Mouse (Mus musculus): ENCODE data around the gene Mfsd10. TPM values are rescaled to one million over a fixed set of nuclear protein-coding genes. Genes with fewer than 3 reads are reported as not detected.

Mfsd10 gene
- polyA plus RNA-seq (2015; fragmentation: Nextera tagmentation; extraction: Ambion mirVana): 61.3 and 111 TPM in 2 replicates

GRCm38 (mm10) chr5:34636481-34637287 is at the start of gene Mfsd10:
Gene Mfsd10 (minus strand): TSS chr5:34637212.
- H3K9ac ChIP-seq: peak within 1 kb of the TSS; percentile 75
- no peaks in the 10 kb centered on the region for H3K9me3 ChIP-seq (replicated peaks)
- no peaks in the 10 kb centered on the region for H3K27me3 ChIP-seq
- peak within 1 kb of the TSS; percentile 88 for H3K27ac ChIP-seq
- peak; percentile 83 for ATAC-seq (replicated peaks; ENCODE audit: insufficient number of reproducible peaks, insufficient read depth, low FRiP score, low read depth)
- H3K4me1 ChIP-seq (replicated peaks): peaks cover 25% of the 10 kb centered on the region
- H3K4me2 ChIP-seq: peak within 1 kb of the TSS; percentile 93
- peaks cover 74% of the 10 kb centered on the region for H3K36me3 ChIP-seq
- H3K4me3 ChIP-seq: peak within 1 kb of the TSS; percentile 68
- under 1% methylated on average over 48 of the region's 48 CpGs for WGBS

GRCm38 (mm10) chr5:34670280-34670679 is 33.3 kb upstream of the Mfsd10 start:
- Histone ChIP-seq H3K4me3 (no peak overlapping the region), H3K9ac (no peak overlapping the region), H3K4me2 (no peak overlapping the region), H3K9me3 (replicated peaks) (no peaks in the 10 kb centered on the region), H3K4me1 (replicated peaks) (no peaks in the 10 kb centered on the region), H3K27ac (no peak overlapping the region), H3K36me3 (no peaks in the 10 kb centered on the region), H3K27me3 (no peaks in the 10 kb centered on the region)
- WGBS: 83% methylated on average over 4 of the region's 4 CpGs
- no peak for ATAC-seq (replicated peaks; ENCODE audit: insufficient number of reproducible peaks, insufficient read depth, low FRiP score, low read depth)

- ATAC-seq (replicated peaks; ENCODE audit: insufficient number of reproducible peaks, insufficient read depth, low FRiP score, low read depth): no peak
- Histone ChIP-seq H3K4me3 (no peak overlapping the region), H3K36me3 (no peaks in the 10 kb centered on the region), H3K9ac (no peak overlapping the region), H3K27ac (no peak overlapping the region), H3K9me3 (replicated peaks) (no peaks in the 10 kb centered on the region), H3K4me1 (replicated peaks) (no peaks in the 10 kb centered on the region), H3K27me3 (no peaks in the 10 kb centered on the region), H3K4me2 (no peak overlapping the region)
- WGBS: 76% methylated on average over 2 of the region's 2 CpGs
Measured at GRCm38 (mm10) chr5:34669493-34669892, 32.5 kb upstream of the Mfsd10 start.

- no peak overlapping the region for H3K27ac ChIP-seq
- peaks cover under 1% of the 10 kb centered on the region; the same call in 1 of the 2 replicates for H3K36me3 ChIP-seq
- peaks cover 20% of the 10 kb centered on the region for H3K4me1 ChIP-seq (replicated peaks)
- WGBS: 66% methylated on average over 2 of the region's 2 CpGs
- H3K27me3 ChIP-seq: no peaks in the 10 kb centered on the region
- no peak overlapping the region for H3K4me2 ChIP-seq
- no peaks in the 10 kb centered on the region for H3K9me3 ChIP-seq (replicated peaks)
- no peak for ATAC-seq (replicated peaks; ENCODE audit: insufficient number of reproducible peaks, insufficient read depth, low FRiP score, low read depth)
- H3K9ac ChIP-seq: no peak overlapping the region
- no peak overlapping the region for H3K4me3 ChIP-seq
Measured at GRCm38 (mm10) chr5:34663231-34663630, 26.2 kb upstream of the Mfsd10 start.

GRCm38 (mm10) chr5:34661909-34662308 is 24.9 kb upstream of the Mfsd10 start:
- peaks cover 20% of the 10 kb centered on the region for H3K4me1 ChIP-seq (replicated peaks)
- H3K4me3 ChIP-seq: no peak overlapping the region
- no peak for ATAC-seq (replicated peaks; ENCODE audit: insufficient number of reproducible peaks, insufficient read depth, low FRiP score, low read depth)
- no peaks in the 10 kb centered on the region for H3K27me3 ChIP-seq
- H3K9me3 ChIP-seq (replicated peaks): no peaks in the 10 kb centered on the region
- no peak overlapping the region for H3K4me2 ChIP-seq
- H3K9ac ChIP-seq: no peak overlapping the region
- WGBS: 84% methylated on average over 4 of the region's 4 CpGs
- H3K27ac ChIP-seq: no peak overlapping the region
- peaks cover 10% of the 10 kb centered on the region; the same call in 1 of the 2 replicates for H3K36me3 ChIP-seq

- Histone ChIP-seq H3K4me1 (replicated peaks) (peaks cover 20% of the 10 kb centered on the region), H3K27ac (peak overlapping the region; percentile 94), H3K36me3 (peaks cover 19% of the 10 kb centered on the region), H3K9ac (peak overlapping the region; percentile 73), H3K9me3 (replicated peaks) (no peaks in the 10 kb centered on the region), H3K4me3 (peak overlapping the region; percentile 82), H3K27me3 (no peaks in the 10 kb centered on the region), H3K4me2 (peak overlapping the region; percentile 73)
- WGBS: under 1% methylated on average over 57 of the region's 57 CpGs
- ATAC-seq (replicated peaks; ENCODE audit: insufficient number of reproducible peaks, insufficient read depth, low FRiP score, low read depth): no peak
Measured at GRCm38 (mm10) chr5:34660591-34661130, 23.6 kb upstream of the Mfsd10 start.

GRCm38 (mm10) chr5:34659686-34660590 is 22.9 kb upstream of the Mfsd10 start, which contains the start of the genes Nop14 and Grk4:
Gene Nop14 (minus strand): TSS chr5:34660148.
Gene Grk4 (plus strand): TSS chr5:34660379.
- WGBS: under 1% methylated on average over 60 of the region's 60 CpGs
- Histone ChIP-seq H3K36me3 (peaks cover 24% of the 10 kb centered on the region), H3K27me3 (no peaks in the 10 kb centered on the region), H3K9ac (peak within 1 kb of the TSS; percentile 73), H3K4me1 (replicated peaks) (peaks cover 22% of the 10 kb centered on the region), H3K4me3 (peak within 1 kb of the TSS; percentile 82), H3K9me3 (replicated peaks) (no peaks in the 10 kb centered on the region), H3K4me2 (peak within 1 kb of the TSS; percentile 73), H3K27ac (peak within 1 kb of the TSS; percentile 94)
- peak; percentile 100 for ATAC-seq (replicated peaks; ENCODE audit: insufficient number of reproducible peaks, insufficient read depth, low FRiP score, low read depth)

- H3K27me3 ChIP-seq: no peaks in the 10 kb centered on the region
- no peak overlapping the region for H3K4me2 ChIP-seq
- H3K9ac ChIP-seq: no peak overlapping the region
- peaks cover 44% of the 10 kb centered on the region for H3K36me3 ChIP-seq
- no peak for ATAC-seq (replicated peaks; ENCODE audit: insufficient number of reproducible peaks, insufficient read depth, low FRiP score, low read depth)
- peaks cover 18% of the 10 kb centered on the region for H3K4me1 ChIP-seq (replicated peaks)
- H3K27ac ChIP-seq: no peak overlapping the region
- H3K9me3 ChIP-seq (replicated peaks): no peaks in the 10 kb centered on the region
- H3K4me3 ChIP-seq: no peak overlapping the region
- 90% methylated on average over 8 of the region's 8 CpGs for WGBS
Measured at GRCm38 (mm10) chr5:34657556-34657955, 20.5 kb upstream of the Mfsd10 start.

- Histone ChIP-seq H3K4me1 (replicated peaks) (peaks cover 13% of the 10 kb centered on the region), H3K4me3 (no peak overlapping the region), H3K27ac (no peak overlapping the region), H3K9me3 (replicated peaks) (no peaks in the 10 kb centered on the region), H3K9ac (no peak overlapping the region), H3K36me3 (peaks cover 69% of the 10 kb centered on the region), H3K4me2 (no peak overlapping the region), H3K27me3 (no peaks in the 10 kb centered on the region)
- no peak for ATAC-seq (replicated peaks; ENCODE audit: insufficient number of reproducible peaks, insufficient read depth, low FRiP score, low read depth)
- 53% methylated on average over 9 of the region's 9 CpGs for WGBS
Measured at GRCm38 (mm10) chr5:34654881-34655280, 17.9 kb upstream of the Mfsd10 start.

GRCm38 (mm10) chr5:34652961-34653360 is 15.9 kb upstream of the Mfsd10 start:
- no peak overlapping the region for H3K4me2 ChIP-seq
- H3K4me3 ChIP-seq: no peak overlapping the region
- WGBS: 87% methylated on average over 5 of the region's 5 CpGs
- H3K36me3 ChIP-seq: peaks cover 85% of the 10 kb centered on the region
- H3K9me3 ChIP-seq (replicated peaks): no peaks in the 10 kb centered on the region
- no peak for ATAC-seq (replicated peaks; ENCODE audit: insufficient number of reproducible peaks, insufficient read depth, low FRiP score, low read depth)
- H3K27me3 ChIP-seq: no peaks in the 10 kb centered on the region
- H3K4me1 ChIP-seq (replicated peaks): peaks cover 5% of the 10 kb centered on the region
- no peak overlapping the region for H3K9ac ChIP-seq
- no peak overlapping the region for H3K27ac ChIP-seq

GRCm38 (mm10) chr5:34647581-34647980 is 10.6 kb upstream of the Mfsd10 start:
- H3K9ac ChIP-seq: no peak overlapping the region
- WGBS: 51% methylated on average over 4 of the region's 4 CpGs
- H3K27me3 ChIP-seq: no peaks in the 10 kb centered on the region
- no peak overlapping the region for H3K4me3 ChIP-seq
- no peak for ATAC-seq (replicated peaks; ENCODE audit: insufficient number of reproducible peaks, insufficient read depth, low FRiP score, low read depth)
- no peaks in the 10 kb centered on the region for H3K4me1 ChIP-seq (replicated peaks)
- peaks cover 93% of the 10 kb centered on the region for H3K36me3 ChIP-seq
- H3K27ac ChIP-seq: no peak overlapping the region
- H3K4me2 ChIP-seq: no peak overlapping the region
- H3K9me3 ChIP-seq (replicated peaks): no peaks in the 10 kb centered on the region
